Mouse (Mus musculus) CH12.LX (cell line): ENCODE results near the gene Chid1. TPM values are rescaled to one million over a fixed set of nuclear protein-coding genes. Genes with fewer than 3 reads are reported as not detected.

Source experiments
- DNase-seq: peaks from one replicate; pipeline ENCODE4 v3.0.0-alpha.2; 2013; ENCODE audit errors: extremely low read depth
- H3K27ac ChIP-seq: 2 replicates; pipeline ENCODE4 v1.5.1; 2012; ENCODE audit warnings: low read depth, mild to moderate bottlenecking, control low read depth, moderate library complexity; ENCODE audit not compliant: insufficient read depth
- H3K27me3 ChIP-seq: replicated peaks from 2 replicates; pipeline ENCODE3; 2012; ENCODE audit warnings: inconsistent platforms
- H3K36me3 ChIP-seq, 2 experiments: replicated peaks in 1 of 2; 2 replicates each; pipeline versions ENCODE3 to v1.6.1; 2012; ENCODE audit warnings: inconsistent platforms in 1 of 2, low read length in 1 of 2, mild to moderate bottlenecking in 1 of 2, mixed read lengths in 1 of 2, moderate library complexity in 1 of 2; ENCODE audit not compliant: control insufficient read depth in 1 of 2, insufficient read depth in 1 of 2
- H3K4me1 ChIP-seq, 2 experiments: 2 replicates each; pipeline ENCODE4 v1.6.1; 2012; ENCODE audit warnings: inconsistent platforms in 1 of 2, moderate library complexity in 1 of 2; ENCODE audit not compliant: insufficient read depth in 2 of 2, control insufficient read depth in 1 of 2
- H3K4me2 ChIP-seq: 2 replicates; pipeline ENCODE4 v1.6.1; 2012; ENCODE audit warnings: low read depth, mild to moderate bottlenecking, control low read depth; ENCODE audit not compliant: poor library complexity, insufficient read depth, severe bottlenecking
- H3K4me3 ChIP-seq, 3 experiments: fragments of 150-350 bp in 1 of 3; sonication (generic) in 1 of 3; replicated peaks in 1 of 3; 2 replicates each; pipeline versions ENCODE3 to v1.5.1; 2011 to 2012; ENCODE audit warnings: low read depth in 2 of 3, low read length in 2 of 3, mild to moderate bottlenecking in 2 of 3, moderate library complexity in 2 of 3, control low read depth in 1 of 3, improper control_type of control experiment in 1 of 3, inconsistent platforms in 1 of 3, mixed read lengths in 1 of 3; ENCODE audit not compliant: poor library complexity in 1 of 3
- H3K79me2 ChIP-seq: replicated peaks from 2 replicates; pipeline ENCODE4 v1.6.1; 2012; ENCODE audit warnings: mild to moderate bottlenecking, moderate library complexity; ENCODE audit not compliant: control insufficient read depth, poor library complexity, insufficient read depth, severe bottlenecking; ENCODE audit errors: extremely low read depth
- H3K9ac ChIP-seq: 2 replicates; pipeline ENCODE4 v1.6.1; 2012; ENCODE audit warnings: low read depth, mild to moderate bottlenecking, control low read depth, moderate library complexity; ENCODE audit not compliant: insufficient read depth
- H3K9me3 ChIP-seq: replicated peaks from 2 replicates; pipeline ENCODE3; 2012; ENCODE audit warnings: low read length, inconsistent platforms, mixed read lengths
- BHLHE40 ChIP-seq: IDR thresholded peaks from 2 replicates; pipeline ENCODE4 v1.6.1; 2011; ENCODE audit warnings: mild to moderate bottlenecking, low read depth, low read length, improper control_type of control experiment
- CHD1 ChIP-seq: IDR thresholded peaks from 2 replicates; pipeline ENCODE4 v1.6.1; 2012; ENCODE audit warnings: low read depth, low read length, improper control_type of control experiment, inconsistent platforms
- CTCF ChIP-seq, 2 experiments: IDR thresholded peaks in 1 of 2; conservative IDR thresholded peaks in 1 of 2; 2 replicates each; pipeline ENCODE4 v1.5.1; 2011 to 2012; ENCODE audit warnings: low read depth in 2 of 2, low read length in 2 of 2, improper control_type of control experiment in 1 of 2, inconsistent platforms in 1 of 2, mild to moderate bottlenecking in 1 of 2, moderate library complexity in 1 of 2
- E2F4 ChIP-seq: IDR thresholded peaks from 2 replicates; pipeline ENCODE4 v1.6.1; 2011; ENCODE audit warnings: low read depth, low read length, improper control_type of control experiment; ENCODE audit not compliant: insufficient replicate concordance
- ELF1 ChIP-seq: IDR thresholded peaks from 2 replicates; pipeline ENCODE4 v1.6.1; 2014; ENCODE audit warnings: low read depth, mild to moderate bottlenecking, inconsistent platforms, low read length, improper control_type of control experiment
- EP300 ChIP-seq: IDR thresholded peaks from 2 replicates; pipeline ENCODE4 v1.6.1; 2011; ENCODE audit warnings: low read length, improper control_type of control experiment
- ETS1 ChIP-seq: conservative IDR thresholded peaks from 2 replicates; pipeline ENCODE4 v1.6.1; 2012; ENCODE audit warnings: low read depth, mild to moderate bottlenecking, inconsistent platforms, low read length, improper control_type of control experiment, moderate library complexity
- IRF4 ChIP-seq: IDR thresholded peaks from 2 replicates; pipeline ENCODE4 v1.6.1; 2014; ENCODE audit warnings: low read depth, mild to moderate bottlenecking, inconsistent platforms, low read length, improper control_type of control experiment
- JUND ChIP-seq: conservative IDR thresholded peaks from 2 replicates; pipeline ENCODE4 v1.6.1; 2011; ENCODE audit warnings: low read depth, low read length, improper control_type of control experiment
- MAX ChIP-seq: IDR thresholded peaks from 2 replicates; pipeline ENCODE4 v1.6.1; 2011; ENCODE audit warnings: low read length, improper control_type of control experiment
- MEF2A ChIP-seq: IDR thresholded peaks from 2 replicates; pipeline ENCODE4 v1.6.1; 2014; ENCODE audit warnings: low read depth, mild to moderate bottlenecking, inconsistent platforms, low read length, improper control_type of control experiment, borderline replicate concordance
- MXI1 ChIP-seq: IDR thresholded peaks from 2 replicates; pipeline ENCODE4 v1.6.1; 2011; ENCODE audit warnings: mild to moderate bottlenecking, low read depth, low read length, improper control_type of control experiment
- NELFE ChIP-seq: IDR thresholded peaks from 2 replicates; pipeline ENCODE4 v1.6.1; 2011; ENCODE audit warnings: low read depth, low read length, improper control_type of control experiment
- NRF1 ChIP-seq: IDR thresholded peaks from 2 replicates; pipeline ENCODE4 v1.6.1; 2014; ENCODE audit warnings: low read depth, mild to moderate bottlenecking, inconsistent platforms, low read length, improper control_type of control experiment, moderate library complexity
- PAX5 ChIP-seq: IDR thresholded peaks from 2 replicates; pipeline ENCODE4 v1.6.1; 2012; ENCODE audit warnings: low read length, inconsistent platforms, mixed read lengths
- POLR2A ChIP-seq: IDR thresholded peaks from 2 replicates; pipeline ENCODE4 v1.6.1; 2011; ENCODE audit warnings: low read depth, mild to moderate bottlenecking, improper control_type of control experiment, low read length
- RAD21 ChIP-seq: IDR thresholded peaks from 2 replicates; pipeline ENCODE4 v1.6.1; 2011; ENCODE audit warnings: low read depth, mild to moderate bottlenecking, low read length, improper control_type of control experiment, moderate library complexity
- RCOR1 ChIP-seq: conservative IDR thresholded peaks from 2 replicates; pipeline ENCODE4 v1.6.1; 2012; ENCODE audit warnings: low read depth, mild to moderate bottlenecking, inconsistent platforms, low read length, improper control_type of control experiment
- SIN3A ChIP-seq: IDR thresholded peaks from 2 replicates; pipeline ENCODE4 v1.6.1; 2012; ENCODE audit warnings: low read length, improper control_type of control experiment, inconsistent platforms
- SMC3 ChIP-seq: IDR thresholded peaks from 2 replicates; pipeline ENCODE4 v1.6.1; 2011; ENCODE audit warnings: low read depth, low read length, improper control_type of control experiment
- TBP ChIP-seq: conservative IDR thresholded peaks from 2 replicates; pipeline ENCODE4 v1.6.1; 2011; ENCODE audit warnings: low read depth, low read length, improper control_type of control experiment
- UBTF ChIP-seq: IDR thresholded peaks from 2 replicates; pipeline ENCODE4 v1.6.1; 2012; ENCODE audit warnings: low read depth, mild to moderate bottlenecking, inconsistent platforms, low read length, improper control_type of control experiment, moderate library complexity
- USF1 ChIP-seq: IDR thresholded peaks from 2 replicates; pipeline ENCODE4 v1.6.1; 2014; ENCODE audit warnings: low read depth, mild to moderate bottlenecking, inconsistent platforms, low read length, improper control_type of control experiment
- USF2 ChIP-seq: conservative IDR thresholded peaks from 2 replicates; pipeline ENCODE4 v1.6.1; 2011; ENCODE audit warnings: low read depth, low read length, improper control_type of control experiment
- ZC3H11A ChIP-seq: IDR thresholded peaks from 2 replicates; pipeline ENCODE4 v1.6.1; 2012; ENCODE audit warnings: low read depth, mild to moderate bottlenecking, inconsistent platforms, low read length, improper control_type of control experiment
- ZKSCAN1 ChIP-seq: IDR thresholded peaks from 2 replicates; pipeline ENCODE4 v1.6.1; 2012; ENCODE audit warnings: low read depth, inconsistent platforms, low read length, improper control_type of control experiment, borderline replicate concordance
- ZMIZ1 ChIP-seq: IDR thresholded peaks from 2 replicates; pipeline ENCODE4 v1.6.1; 2012; ENCODE audit warnings: low read depth, mild to moderate bottlenecking, inconsistent platforms, low read length, improper control_type of control experiment
- ZNF384 ChIP-seq: IDR thresholded peaks from 2 replicates; pipeline ENCODE4 v1.6.1; 2012; ENCODE audit warnings: low read depth, low read length, improper control_type of control experiment, inconsistent platforms
- dilution Hi-C: fragments of 300-500 bp; cut with MboI; formaldehyde crosslinking; loops from 2 replicates; pipeline ENCODE4 v1.14.3; 2020; ENCODE audit warnings: low sequenced_read_pairs; ENCODE audit not compliant: extremely low pct_unique_long_range_greater_than_20kb, extremely low pct_ligation_motif_present
- in situ Hi-C: fragments of 300-500 bp; cut with MboI; formaldehyde crosslinking; loops from 3 replicates; pipeline ENCODE4 v1.14.3; 2019; ENCODE audit warnings: low sequenced_read_pairs, low pct_ligation_motif_present, low pct_unique_long_range_greater_than_20kb, mixed read lengths
- polyA plus RNA-seq: library from polyadenylated mRNA; unstranded; fragments of >175 nt; gene quantifications from 2 replicates; pipeline ENCODE4 v1.2.1, GENCODE M21; 2012; ENCODE audit warnings: low read depth; ENCODE audit not compliant: insufficient read length
- total RNA-seq, 2 experiments: library from RNA; depleted of rRNA; stranded (reverse); fragments of 300-350 nt in 1 of 2; fragments of >200 nt in 1 of 2; gene quantifications; 2 replicates each; pipeline ENCODE4 v1.2.3; 2012 to 2014

The Chid1 gene
- total and polyA plus RNA-seq, 3 experiments: 27.0 to 50.5 (median 42.3) TPM

DNA sequence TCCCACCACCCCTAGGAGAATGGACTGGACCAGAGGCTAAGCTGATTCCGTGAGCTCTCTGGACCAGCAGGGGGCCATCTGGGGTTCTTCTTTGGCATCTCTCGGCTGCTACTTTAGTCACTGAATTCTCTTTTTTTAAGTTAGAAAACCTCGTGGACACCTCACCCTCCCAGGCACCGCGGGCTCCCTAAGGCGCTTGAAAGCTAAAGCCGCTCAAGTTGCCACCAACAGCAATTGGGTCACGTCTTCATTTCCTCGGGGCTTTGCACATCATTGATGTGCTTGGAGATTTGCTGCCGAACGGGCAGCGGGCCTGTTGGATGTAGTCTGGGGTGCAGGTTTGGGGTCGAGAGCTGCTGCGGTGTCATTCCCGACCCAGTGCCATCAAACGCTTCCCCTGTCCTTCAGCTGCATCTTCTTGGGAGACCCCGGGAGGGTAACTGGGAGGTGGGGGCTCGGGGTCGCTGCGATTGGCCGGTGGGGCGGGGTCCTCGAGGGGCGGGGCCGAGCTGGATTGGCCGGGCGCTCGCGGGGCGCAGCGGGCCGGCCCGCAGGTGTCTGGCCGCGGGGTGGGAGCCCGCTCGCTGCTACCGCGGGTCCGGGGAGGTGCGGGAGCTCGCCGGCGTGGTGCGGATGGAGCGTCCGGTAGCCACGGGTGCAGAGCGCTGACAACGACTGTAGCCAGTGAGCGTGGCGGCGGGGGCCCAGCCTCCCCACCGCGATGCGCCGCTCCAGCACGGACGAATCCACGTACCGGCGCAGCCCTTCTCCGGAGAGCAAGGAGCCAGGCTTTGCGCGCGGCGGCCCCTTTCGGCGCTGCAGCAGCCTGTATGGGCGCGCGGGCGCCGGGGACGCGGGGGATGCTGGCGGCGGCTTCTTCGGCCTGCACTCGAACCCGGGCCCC, 57.9 kb downstream of the Chid1 start:
- peak overlapping the region; percentile 26; the same call in 1 of the 2 replicates for H3K9ac ChIP-seq
- peak overlapping the region in 2 of 3 experiments; percentile 16 to 64 for H3K4me3 ChIP-seq
- H3K4me1 ChIP-seq: peaks cover 11 to 39% of the 10 kb centered on the region in 2 experiments

DNA sequence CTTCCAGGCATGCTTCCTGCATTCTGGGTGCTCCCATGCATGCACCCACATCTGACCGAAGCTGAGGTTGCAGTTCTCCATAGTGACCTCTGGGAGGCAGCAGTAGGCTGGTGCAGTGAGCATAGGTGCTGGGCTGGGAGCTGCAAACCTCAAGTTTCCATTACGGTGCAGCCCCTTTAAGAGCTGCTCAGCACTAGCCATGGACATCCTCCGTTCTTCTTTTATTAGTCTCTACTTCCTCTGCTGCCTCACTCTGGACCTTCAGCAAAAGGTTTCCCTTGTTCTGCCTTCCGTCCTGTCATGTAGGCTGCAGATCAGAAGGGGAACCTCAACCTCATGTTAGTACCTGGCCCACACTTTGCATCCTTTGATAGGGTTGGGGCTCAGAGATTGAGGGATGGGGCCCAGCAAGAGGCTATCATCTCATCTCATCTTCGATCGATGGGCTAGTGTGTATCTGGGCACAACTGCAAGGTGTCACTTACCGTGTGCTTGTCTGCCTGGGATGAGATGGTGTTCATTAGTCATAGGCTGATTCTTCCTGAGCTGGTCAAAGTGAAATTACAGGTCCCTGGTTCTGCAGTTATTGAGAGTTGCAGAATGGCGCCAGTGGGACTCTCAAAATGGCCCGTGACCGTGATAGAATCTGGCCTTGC, 58.7 kb downstream of the Chid1 start:
- Histone ChIP-seq H3K4me2 (peak overlapping the region; percentile 88), H3K9me3 (no peaks in the 10 kb centered on the region), H3K4me1 (peaks cover 19 to 41% of the 10 kb centered on the region in 2 experiments), H3K27me3 (peaks cover 4% of the 10 kb centered on the region), H3K4me3 (peak overlapping the region; percentile 21 to 25 (median 23)), H3K9ac (no peak overlapping the region; the same call in 1 of the 2 replicates), H3K27ac (peak overlapping the region; percentile 45), H3K36me3 (peaks cover 0 to 32% of the 10 kb centered on the region in 2 experiments), H3K79me2 (no peaks in the 10 kb centered on the region)
- DNase-seq: peak; percentile 95
- dilution Hi-C loops: no loop called here
- in situ Hi-C loops: loop anchor here (5.0 kb wide), 1 partner anchor 46 kb away; no protein-coding TSS in a partner anchor
- peak; percentile 43; the same call in 1 of the 2 replicates for TF ChIP-seq BHLHE40
- TF ChIP-seq ETS1: peak; percentile 41; the same call in 1 of the 2 replicates
- no peak for TF ChIP-seq ZNF384
- TF ChIP-seq MAX: peak; percentile 61; the same call in 1 of the 2 replicates
- peak; percentile 45; the same call in 1 of the 2 replicates for TF ChIP-seq ZC3H11A
- TF ChIP-seq JUND: 0 out of 2 replicates have a peak, but pooled peaks have one; percentile 15
- TF ChIP-seq PAX5: no peak
- peak; percentile 89 for TF ChIP-seq IRF4
- peak; percentile 75 for TF ChIP-seq NELFE
- TF ChIP-seq MXI1: peak; percentile 68
- TF ChIP-seq RAD21: peak; percentile 94
- no peak for TF ChIP-seq USF1
- peak; percentile 68 for TF ChIP-seq SIN3A
- no peak for TF ChIP-seq TBP
- TF ChIP-seq CTCF (conservative IDR thresholded peaks at IDR 0.05 in 1 of 2, IDR thresholded peaks at IDR 0.05 in 1 of 2; ENCODE audit: low read depth in 2 of 2, low read length in 2 of 2): peak; percentile 95
- TF ChIP-seq RCOR1: 0 out of 2 replicates have a peak, but pooled peaks have one; percentile 49
- TF ChIP-seq E2F4: no peak
- TF ChIP-seq NRF1: peak; percentile 40; the same call in 1 of the 2 replicates
- TF ChIP-seq SMC3: peak; percentile 90
- TF ChIP-seq USF2: no peak
- peak; percentile 53 for TF ChIP-seq ELF1
- no peak for TF ChIP-seq CHD1
- TF ChIP-seq MEF2A: peak; percentile 80; the same call in 1 of the 2 replicates
- peak; percentile 74 for TF ChIP-seq EP300
- TF ChIP-seq ZKSCAN1: no peak
- no peak for TF ChIP-seq ZMIZ1
- no peak for TF ChIP-seq POLR2A

More for the DNA sequence above, 57.9 kb downstream of the Chid1 start:
- no peak overlapping the region for H3K27ac ChIP-seq
- DNase-seq: peak; percentile 24
- no peaks in the 10 kb centered on the region for H3K9me3 ChIP-seq
- peaks cover 0 to 39% of the 10 kb centered on the region in 2 experiments for H3K36me3 ChIP-seq
- dilution Hi-C loops: no loop called here
- H3K4me2 ChIP-seq: peak overlapping the region; percentile 88
- no peaks in the 10 kb centered on the region for H3K27me3 ChIP-seq
- in situ Hi-C loops: loop anchor here (5.0 kb wide), 1 partner anchor 46 kb away; no protein-coding TSS in a partner anchor
- TF ChIP-seq CTCF (conservative IDR thresholded peaks at IDR 0.05 in 1 of 2, IDR thresholded peaks at IDR 0.05 in 1 of 2; ENCODE audit: low read depth in 2 of 2, low read length in 2 of 2) (peak in 1 of 2 experiments; percentile 60; a peak in 2 of 4 replicates), UBTF (peak; percentile 58; the same call in 1 of the 2 replicates), POLR2A (no peak), RAD21 (peak; percentile 5), SMC3 (peak; percentile 44)
- no peaks in the 10 kb centered on the region for H3K79me2 ChIP-seq
